Mouse (Mus musculus): Measurements from ENCODE around the gene Fam117b. TPM values are rescaled to one million over a fixed set of nuclear protein-coding genes. Genes with fewer than 3 reads are reported as not detected.

Gene Fam117b
- total and polyA plus RNA-seq, 3 experiments = 11.2 to 15.5 TPM; not detected in 1

GRCm38 (mm10) chr1:60007337-60007736 is 94.5 kb downstream of the Fam117b start:
- DNase-seq (ENCODE audit: low read depth, low spot score) = peak; percentile 24
- H3K27ac ChIP-seq (ENCODE audit: control insufficient read depth, low read depth, low read length) = no peak overlapping the region
- H3K4me1 ChIP-seq (ENCODE audit: control insufficient read depth in 1 of 2, insufficient read depth in 2 of 2, low read length in 2 of 2) = no peaks in the 10 kb centered on the region
- no peak overlapping the region for H3K9ac ChIP-seq (ENCODE audit: control insufficient read depth, low read depth, low read length, poor library complexity, severe bottlenecking)
- no peak overlapping the region for H3K4me3 ChIP-seq (ENCODE audit: control insufficient read depth in 1 of 2, insufficient read depth in 1 of 2, low read depth in 2 of 2, low read length in 2 of 2)
- no peak for TF ChIP-seq RCOR1 (IDR thresholded peaks at IDR 0.05; ENCODE audit: low read depth, low read length)
- no peak for TF ChIP-seq TBP (IDR thresholded peaks at IDR 0.05; ENCODE audit: low read depth, low read length)
- TF ChIP-seq MEF2A (IDR thresholded peaks at IDR 0.05; ENCODE audit: extremely low read depth, insufficient replicate concordance, low read depth, low read length, poor library complexity, severe bottlenecking) = no peak
- TF ChIP-seq POLR2A (IDR thresholded peaks at IDR 0.05; ENCODE audit: control insufficient read depth in 1 of 2, insufficient read depth in 1 of 2, low read depth in 1 of 2, low read length in 2 of 2, poor library complexity in 1 of 2) = no peak
- no peak for TF ChIP-seq GABPA (IDR thresholded peaks at IDR 0.05; ENCODE audit: low read depth, low read length)
- TF ChIP-seq MYC (IDR thresholded peaks at IDR 0.05; ENCODE audit: low read depth, low read length) = no peak
- TF ChIP-seq POLR2AphosphoS2 (IDR thresholded peaks at IDR 0.05; ENCODE audit: low read length) = no peak
- no peaks in the 10 kb centered on the region for H3K79me2 ChIP-seq (ENCODE audit: control insufficient read depth, insufficient read depth, low read length, poor library complexity)
- no peaks in the 10 kb centered on the region for H3K36me3 ChIP-seq (ENCODE audit: control insufficient read depth in 1 of 2, insufficient read depth in 2 of 2, low read length in 2 of 2)
- no peaks in the 10 kb centered on the region for H3K9me3 ChIP-seq (replicated peaks; ENCODE audit: insufficient read depth, low read length)
- H3K27me3 ChIP-seq (ENCODE audit: control insufficient read depth in 1 of 2, insufficient read depth in 2 of 2, low read length in 2 of 2) = no peaks in the 10 kb centered on the region

DNA sequence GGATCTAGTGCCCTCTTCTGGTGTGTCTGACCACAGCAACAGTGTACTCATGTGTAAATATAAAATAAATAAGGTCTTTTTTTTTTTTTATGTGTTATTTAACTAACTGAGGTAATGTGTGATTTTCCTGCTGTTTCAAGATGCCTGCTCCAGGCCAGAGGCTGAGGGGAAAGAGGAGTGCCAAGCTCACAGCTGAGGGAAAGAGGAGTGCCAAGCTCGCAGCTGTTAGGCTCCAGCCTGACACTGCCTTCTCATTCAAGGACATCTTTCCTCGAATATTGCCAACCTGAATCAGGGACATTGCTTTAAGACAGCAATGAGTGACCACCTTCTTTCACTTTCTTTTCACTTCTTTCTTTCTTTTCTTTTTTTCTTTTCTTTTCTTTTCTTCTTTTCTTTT is 95.9 kb downstream of the Fam117b start:
- Histone ChIP-seq H3K9ac (ENCODE audit: control insufficient read depth, low read depth, low read length, poor library complexity, severe bottlenecking) (no peak overlapping the region), H3K27ac (ENCODE audit: control insufficient read depth, low read depth, low read length) (no peak overlapping the region), H3K4me1 (ENCODE audit: control insufficient read depth in 1 of 2, insufficient read depth in 2 of 2, low read length in 2 of 2) (no peaks in the 10 kb centered on the region), H3K4me3 (ENCODE audit: control insufficient read depth in 1 of 2, insufficient read depth in 1 of 2, low read depth in 2 of 2, low read length in 2 of 2) (no peak overlapping the region), H3K79me2 (ENCODE audit: control insufficient read depth, insufficient read depth, low read length, poor library complexity) (no peaks in the 10 kb centered on the region), H3K36me3 (ENCODE audit: control insufficient read depth in 1 of 2, insufficient read depth in 2 of 2, low read length in 2 of 2) (peaks cover 0 to 2% of the 10 kb centered on the region in 2 experiments; a peak in 2 of 4 replicates), H3K9me3 (replicated peaks; ENCODE audit: insufficient read depth, low read length) (no peaks in the 10 kb centered on the region), H3K27me3 (ENCODE audit: control insufficient read depth in 1 of 2, insufficient read depth in 2 of 2, low read length in 2 of 2) (no peaks in the 10 kb centered on the region)
- TF ChIP-seq ZKSCAN1 (IDR thresholded peaks at IDR 0.05; ENCODE audit: low read depth, low read length) = no peak
- TF ChIP-seq SMC3 (IDR thresholded peaks at IDR 0.05; ENCODE audit: low read depth, low read length) = no peak
- no peak for TF ChIP-seq UBTF (IDR thresholded peaks at IDR 0.05; ENCODE audit: borderline replicate concordance, insufficient read depth, low read depth, low read length)
- DNase-seq (ENCODE audit: low read depth, low spot score) = no peak

DNA sequence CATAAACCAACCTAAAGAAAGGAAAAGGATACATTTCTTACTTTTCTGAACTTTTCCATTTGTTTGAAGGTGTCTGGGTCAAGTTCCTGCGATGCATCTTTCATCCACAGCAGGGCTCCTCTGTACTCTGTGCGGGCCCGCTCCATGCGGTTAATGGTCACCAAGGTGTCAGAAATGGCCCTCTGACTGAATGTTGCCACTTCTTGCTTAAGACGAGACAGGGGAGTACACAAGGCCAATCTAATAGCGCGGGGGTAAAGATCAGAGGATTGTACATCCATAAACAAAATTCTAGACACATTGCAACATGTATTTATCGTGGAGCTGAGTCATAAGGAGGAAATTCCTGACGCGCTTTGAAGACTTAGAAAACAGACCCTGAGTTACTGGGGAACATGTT is 101.0 kb downstream of the Fam117b start:
- Histone ChIP-seq H3K9ac (ENCODE audit: control insufficient read depth, low read depth, low read length, poor library complexity, severe bottlenecking) (no peak overlapping the region), H3K4me1 (ENCODE audit: control insufficient read depth in 1 of 2, insufficient read depth in 2 of 2, low read length in 2 of 2) (peaks cover 15 to 26% of the 10 kb centered on the region in 2 experiments)

More for the DNA sequence above, 101.0 kb downstream of the Fam117b start:
- Histone ChIP-seq H3K27ac (ENCODE audit: control insufficient read depth, low read depth, low read length) (no peak overlapping the region), H3K9me3 (replicated peaks; ENCODE audit: insufficient read depth, low read length) (no peaks in the 10 kb centered on the region), H3K79me2 (ENCODE audit: control insufficient read depth, insufficient read depth, low read length, poor library complexity) (peaks cover 1% of the 10 kb centered on the region; the same call in 1 of the 2 replicates), H3K36me3 (ENCODE audit: control insufficient read depth in 1 of 2, insufficient read depth in 2 of 2, low read length in 2 of 2) (peaks cover 0 to 31% of the 10 kb centered on the region in 2 experiments; a peak in 2 of 4 replicates), H3K4me3 (ENCODE audit: control insufficient read depth in 1 of 2, insufficient read depth in 1 of 2, low read depth in 2 of 2, low read length in 2 of 2) (no peak overlapping the region), H3K27me3 (ENCODE audit: control insufficient read depth in 1 of 2, insufficient read depth in 2 of 2, low read length in 2 of 2) (no peaks in the 10 kb centered on the region)
- TF ChIP-seq MAX (IDR thresholded peaks at IDR 0.05; ENCODE audit: low read length) = no peak
- no peak for TF ChIP-seq UBTF (IDR thresholded peaks at IDR 0.05; ENCODE audit: borderline replicate concordance, insufficient read depth, low read depth, low read length)
- no peak for TF ChIP-seq ELF1 (IDR thresholded peaks at IDR 0.05; ENCODE audit: low read depth, low read length)
- no peak for TF ChIP-seq USF2 (IDR thresholded peaks at IDR 0.05; ENCODE audit: borderline replicate concordance in 1 of 2, insufficient read depth in 1 of 2, low read depth in 1 of 2, low read length in 2 of 2)
- TF ChIP-seq TBP (IDR thresholded peaks at IDR 0.05; ENCODE audit: low read depth, low read length) = no peak
- TF ChIP-seq ZKSCAN1 (IDR thresholded peaks at IDR 0.05; ENCODE audit: low read depth, low read length) = no peak
- TF ChIP-seq E2F4 (IDR thresholded peaks at IDR 0.05; ENCODE audit: borderline replicate concordance, low read depth, low read length) = no peak
- TF ChIP-seq JUND (IDR thresholded peaks at IDR 0.05; ENCODE audit: low read depth, low read length) = no peak
- no peak for TF ChIP-seq RCOR1 (IDR thresholded peaks at IDR 0.05; ENCODE audit: low read depth, low read length)
- no peak for TF ChIP-seq GABPA (IDR thresholded peaks at IDR 0.05; ENCODE audit: low read depth, low read length)
- DNase-seq (ENCODE audit: low read depth, low spot score) = no peak
